Mouse (Mus musculus) ES-Bruce4 (cell line): ENCODE data around the gene Lpp. TPM values are rescaled to one million over a fixed set of nuclear protein-coding genes. Genes with fewer than 3 reads are reported as not detected.

Experiments
- H3K27ac ChIP-seq: 2 replicates; pipeline ENCODE4 v1.5.1; 2012; ENCODE audit warnings: low read length, inconsistent platforms; ENCODE audit not compliant: insufficient read depth
- H3K27me3 ChIP-seq: 2 replicates; pipeline ENCODE4 v1.6.1; 2012; ENCODE audit warnings: mild to moderate bottlenecking, low read length, inconsistent platforms; ENCODE audit not compliant: control insufficient read depth, poor library complexity, insufficient read depth, severe bottlenecking
- H3K36me3 ChIP-seq: 2 replicates; pipeline ENCODE4 v1.6.1; 2012; ENCODE audit warnings: inconsistent platforms, mild to moderate bottlenecking, low read length, moderate library complexity; ENCODE audit not compliant: control insufficient read depth, poor library complexity, insufficient read depth, severe bottlenecking
- H3K4me1 ChIP-seq: one replicate; pipeline ENCODE4 v1.8.1; 2011; ENCODE audit warnings: low read length; ENCODE audit not compliant: control insufficient read depth, insufficient read depth
- H3K4me3 ChIP-seq: 2 replicates; pipeline ENCODE4 v1.5.1; 2011; ENCODE audit warnings: low read depth, mild to moderate bottlenecking, low read length
- H3K9ac ChIP-seq: 2 replicates; pipeline ENCODE4 v1.6.1; 2012; ENCODE audit warnings: low read depth, mild to moderate bottlenecking, inconsistent platforms; ENCODE audit not compliant: poor library complexity, severe bottlenecking
- H3K9me3 ChIP-seq: replicated peaks from 2 replicates; pipeline ENCODE4 v1.6.1; 2012; ENCODE audit warnings: mild to moderate bottlenecking, low read length, inconsistent platforms; ENCODE audit not compliant: control insufficient read depth, poor library complexity, insufficient read depth, severe bottlenecking
- CTCF ChIP-seq: IDR thresholded peaks from one replicate; pipeline ENCODE4 v1.8.1; 2011; ENCODE audit warnings: low read depth, low read length
- EP300 ChIP-seq: IDR thresholded peaks from 2 replicates; pipeline ENCODE4 v1.6.1; 2011; ENCODE audit warnings: low read depth, low read length; ENCODE audit not compliant: insufficient read depth
- POLR2A ChIP-seq: IDR thresholded peaks from one replicate; pipeline ENCODE4 v1.8.1; 2011; ENCODE audit warnings: low read length; ENCODE audit not compliant: insufficient read depth
- polyA plus RNA-seq: library from polyadenylated mRNA; stranded (reverse); fragments of >200 nt; gene quantifications from 2 replicates; pipeline ENCODE4 v1.2.4, GENCODE M21; 2011; ENCODE audit warnings: low read depth; ENCODE audit not compliant: missing spikeins, insufficient read depth, insufficient read length

The Lpp gene
- polyA plus RNA-seq, 1 experiment, result 48.5 TPM

DNA sequence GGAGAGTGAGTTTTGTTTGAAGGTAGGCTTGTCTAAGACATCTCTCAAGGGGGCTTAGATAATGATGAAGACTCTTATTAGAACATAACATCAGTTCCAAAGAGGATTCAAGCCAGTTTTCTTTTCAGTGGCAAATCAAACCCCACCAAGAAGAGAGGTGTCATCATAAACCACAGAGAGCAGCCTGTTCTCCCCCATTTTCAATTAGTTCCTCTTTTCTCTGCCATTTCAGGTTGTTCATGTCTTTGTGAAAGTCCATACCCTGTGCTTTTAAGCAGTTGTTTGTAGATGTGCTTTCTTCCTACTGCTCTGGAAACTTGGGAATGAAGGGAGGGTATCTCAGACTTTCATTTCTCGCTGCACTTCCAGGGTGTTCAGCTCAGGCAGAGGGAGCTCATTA lies 571.0 kb downstream of the Lpp start:
- TF ChIP-seq POLR2A (no peak), EP300 (no peak), CTCF (no peak)
- H3K9me3 ChIP-seq, result no peaks in the 10 kb centered on the region
- no peaks in the 10 kb centered on the region for H3K27me3 ChIP-seq
- no peaks in the 10 kb centered on the region for H3K36me3 ChIP-seq
- no peak overlapping the region for H3K4me3 ChIP-seq
- peaks cover 1% of the 10 kb centered on the region for H3K4me1 ChIP-seq
- no peak overlapping the region for H3K9ac ChIP-seq
- H3K27ac ChIP-seq, result no peak overlapping the region

GRCm38 (mm10) chr16:24965091-24965490 lies 571.8 kb downstream of the Lpp start:
- Histone ChIP-seq H3K4me3 (no peak overlapping the region), H3K9me3 (no peaks in the 10 kb centered on the region), H3K9ac (no peak overlapping the region), H3K4me1 (peaks cover 1% of the 10 kb centered on the region), H3K27ac (no peak overlapping the region), H3K27me3 (no peaks in the 10 kb centered on the region), H3K36me3 (no peaks in the 10 kb centered on the region)
- no peak for TF ChIP-seq CTCF
- no peak for TF ChIP-seq POLR2A
- TF ChIP-seq EP300, result no peak

GRCm38 (mm10) chr16:24966460-24966859 lies 573.2 kb downstream of the Lpp start:
- Histone ChIP-seq H3K4me1 (peaks cover 1% of the 10 kb centered on the region), H3K27ac (no peak overlapping the region), H3K27me3 (no peaks in the 10 kb centered on the region), H3K4me3 (no peak overlapping the region), H3K9ac (no peak overlapping the region), H3K9me3 (no peaks in the 10 kb centered on the region), H3K36me3 (no peaks in the 10 kb centered on the region)
- no peak for TF ChIP-seq POLR2A
- no peak for TF ChIP-seq CTCF
- TF ChIP-seq EP300, result no peak

DNA sequence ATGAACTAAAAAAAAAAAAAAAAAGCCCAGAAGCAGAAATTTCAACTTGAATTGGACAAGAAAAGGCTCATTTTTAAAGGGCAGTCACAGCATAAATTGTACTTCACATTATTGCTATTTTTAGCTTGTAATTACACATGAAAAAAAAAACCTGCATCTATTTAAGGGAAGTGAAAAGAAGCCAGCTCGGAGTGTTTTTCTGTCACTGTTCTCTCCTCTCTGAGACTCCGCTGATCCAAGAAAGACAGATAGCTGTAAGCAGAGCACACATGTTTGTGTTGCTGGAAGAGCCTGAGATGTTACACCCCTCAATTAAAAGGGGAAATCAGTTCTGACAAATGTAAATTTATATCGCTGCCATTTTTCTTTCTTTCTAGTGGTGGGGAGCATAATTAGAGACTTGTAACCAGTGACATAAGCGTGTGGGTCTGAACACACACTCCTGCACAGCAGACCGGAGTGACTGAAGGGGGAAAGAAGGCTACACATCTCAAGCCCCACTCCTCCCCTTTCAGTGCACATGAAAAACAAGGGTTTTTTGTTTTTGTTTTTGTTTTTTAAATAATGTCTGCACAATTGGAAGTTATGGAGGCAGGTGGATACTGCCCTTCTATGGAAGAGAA lies 579.8 kb downstream of the Lpp start:
- no peak overlapping the region for H3K27ac ChIP-seq
- H3K4me3 ChIP-seq, result no peak overlapping the region
- TF ChIP-seq CTCF (no peak), POLR2A (no peak), EP300 (no peak)
- no peaks in the 10 kb centered on the region for H3K4me1 ChIP-seq
- no peaks in the 10 kb centered on the region for H3K36me3 ChIP-seq
- H3K9ac ChIP-seq, result no peak overlapping the region
- H3K9me3 ChIP-seq, result no peaks in the 10 kb centered on the region
- H3K27me3 ChIP-seq, result no peaks in the 10 kb centered on the region

DNA sequence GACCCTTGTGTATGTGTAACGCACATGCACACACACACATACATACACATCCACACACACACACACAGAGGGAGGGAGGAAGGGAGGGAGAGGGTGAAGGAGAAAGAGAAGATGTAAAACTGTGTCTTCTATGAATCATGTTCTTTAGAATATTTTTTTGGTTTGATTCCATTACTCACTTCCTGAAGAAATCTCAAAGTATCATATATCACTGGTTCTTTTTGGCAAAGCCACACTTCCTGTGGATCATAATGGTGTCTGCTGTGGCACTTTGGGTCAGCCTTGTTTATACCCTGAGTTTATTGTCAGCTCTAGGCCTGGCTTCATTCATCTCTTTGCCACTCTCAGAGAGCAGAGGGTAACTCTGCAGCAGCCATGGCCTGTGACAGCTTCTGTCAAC lies 584.5 kb downstream of the Lpp start:
- no peak for TF ChIP-seq CTCF
- TF ChIP-seq EP300, result no peak
- TF ChIP-seq POLR2A, result no peak
- Histone ChIP-seq H3K27me3 (no peaks in the 10 kb centered on the region), H3K27ac (no peak overlapping the region)

GRCm38 (mm10) chr16:24978226-24978625 lies 584.9 kb downstream of the Lpp start:
- Histone ChIP-seq H3K27ac (no peak overlapping the region), H3K4me1 (no peaks in the 10 kb centered on the region)
- TF ChIP-seq CTCF (no peak), EP300 (no peak), POLR2A (no peak)

More for the DNA sequence above, 584.5 kb downstream of the Lpp start:
- H3K4me3 ChIP-seq, result no peak overlapping the region
- H3K9me3 ChIP-seq, result no peaks in the 10 kb centered on the region
- no peaks in the 10 kb centered on the region for H3K4me1 ChIP-seq
- no peaks in the 10 kb centered on the region for H3K36me3 ChIP-seq
- no peak overlapping the region for H3K9ac ChIP-seq

More at GRCm38 (mm10) chr16:24978226-24978625, 584.9 kb downstream of the Lpp start:
- no peaks in the 10 kb centered on the region for H3K9me3 ChIP-seq
- H3K4me3 ChIP-seq, result no peak overlapping the region
- H3K27me3 ChIP-seq, result no peaks in the 10 kb centered on the region
- H3K36me3 ChIP-seq, result no peaks in the 10 kb centered on the region
- H3K9ac ChIP-seq, result no peak overlapping the region
